Mouse (Mus musculus): ENCODE results near the gene Kif18b.

Kif18b gene

DNA sequence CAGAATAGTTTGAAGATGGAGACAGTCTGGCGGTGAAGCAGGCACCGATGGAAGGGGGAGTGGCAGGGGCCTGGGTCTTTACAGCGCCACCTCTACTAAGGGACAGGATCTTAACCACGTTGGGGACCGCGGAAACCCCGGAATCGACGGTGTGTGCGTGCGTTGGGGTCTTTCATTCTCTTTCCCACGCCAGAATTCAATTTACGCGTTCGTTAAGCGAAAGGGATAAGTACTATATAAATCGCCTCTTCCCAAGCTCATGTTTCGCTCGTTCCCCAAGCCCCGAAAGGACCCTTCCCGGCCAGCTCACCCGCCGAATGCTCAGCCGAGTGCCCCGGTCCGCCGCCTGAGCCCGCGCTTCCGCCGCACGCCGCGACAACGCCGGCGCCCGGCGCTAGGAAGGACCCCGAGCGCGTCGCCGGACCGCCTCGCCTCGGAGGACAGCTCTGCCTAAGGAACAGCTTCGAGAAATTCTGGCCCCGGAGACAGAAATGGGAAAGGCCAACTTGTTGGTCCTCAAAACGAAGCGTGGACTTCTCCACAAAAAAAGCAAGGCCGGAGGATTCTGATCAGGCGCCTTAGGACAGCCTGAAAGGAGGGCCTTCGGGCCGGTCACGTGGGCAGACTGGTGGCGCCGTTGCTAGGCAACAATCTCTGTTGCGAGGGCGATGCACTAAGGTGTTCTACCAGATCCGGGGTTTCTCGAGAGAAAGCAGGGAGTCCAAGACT lies 44.2 kb downstream of the Kif18b start, which contains the start of the genes Eftud2 and Ccdc103:
Eftud2 (minus strand) TSS at position 401 of the 729 bp plus-strand sequence.
Ccdc103 (plus strand) TSS at position 620 of the 729 bp plus-strand sequence.
- DNase-seq, result peak; percentile 93 to 95

GRCm38 (mm10) chr11:102879558-102879957 lies 45.4 kb downstream of the Kif18b start:
- no peak for DNase-seq

DNA sequence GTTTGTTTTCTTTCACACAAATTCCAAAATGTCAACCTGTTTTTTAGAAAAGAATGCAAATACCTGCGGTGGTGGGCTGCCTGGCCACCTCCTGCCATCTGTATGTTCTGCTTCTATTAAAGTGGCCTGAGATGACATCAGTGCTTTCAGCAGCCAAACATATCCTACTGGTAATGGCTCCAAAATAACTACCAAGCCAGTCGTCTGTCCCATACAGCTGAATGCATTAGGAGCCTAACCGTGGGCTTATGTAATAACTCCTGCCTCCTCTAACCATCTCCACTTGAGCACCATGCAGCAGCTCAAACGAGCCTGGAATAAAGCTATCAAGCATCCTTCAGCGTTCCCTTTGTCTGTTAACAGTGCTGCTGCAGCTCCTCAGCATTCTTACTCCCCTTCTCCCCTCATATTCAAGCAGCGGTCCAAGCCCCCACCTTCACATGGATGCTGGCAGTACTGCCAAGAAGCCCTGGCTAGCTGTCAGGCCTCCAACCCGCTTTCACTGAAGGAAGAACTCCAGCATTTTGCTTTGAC lies 50.1 kb downstream of the Kif18b start:
- DNase-seq, result no peak

DNA sequence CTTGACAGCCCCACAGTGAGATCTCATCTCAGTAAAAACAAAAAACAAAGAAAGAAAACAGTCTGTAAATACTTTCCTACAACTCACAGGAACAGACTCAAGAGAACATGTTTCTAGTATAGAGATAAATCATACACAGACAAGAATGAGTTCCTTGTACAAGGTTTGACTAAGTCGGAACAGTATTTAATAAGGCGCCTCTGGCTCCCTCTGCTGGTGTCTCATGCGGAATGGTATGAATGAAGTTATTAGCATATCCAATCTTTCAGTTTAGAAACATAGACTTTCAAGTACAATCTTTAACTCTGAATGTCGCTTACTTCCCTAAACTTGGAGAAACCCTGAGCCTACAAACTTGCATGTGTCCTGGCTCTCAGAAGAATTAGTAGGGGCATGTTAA lies 60.7 kb downstream of the Kif18b start:
- DNase-seq, result peak; percentile 87 to 88

DNA sequence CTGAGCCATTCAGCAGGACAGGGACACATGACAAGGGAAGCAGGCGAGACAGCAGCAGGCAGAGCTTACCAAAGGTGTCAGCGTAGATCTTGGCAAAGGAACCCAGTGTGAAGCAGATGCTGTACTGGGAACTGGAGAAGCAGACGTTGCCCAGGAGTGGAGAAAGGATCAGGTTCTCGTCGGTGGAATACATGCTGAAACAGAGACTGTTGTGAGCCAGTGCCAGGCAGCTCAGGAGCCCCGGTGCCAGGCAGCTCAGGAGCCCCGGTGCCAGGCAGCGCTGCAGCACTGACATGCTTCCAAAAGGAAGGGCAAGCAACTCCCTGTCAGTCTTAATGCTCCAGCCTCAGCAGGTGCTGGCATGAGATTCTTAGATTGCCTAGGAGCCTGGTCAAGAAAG lies 65.0 kb downstream of the Kif18b start:
- DNase-seq, result no peak

- no peak for DNase-seq
These were observed 66.0 kb downstream of the Kif18b start for GRCm38 (mm10) chr11:102858951-102859350.

GRCm38 (mm10) chr11:102855941-102856340 lies 69.0 kb downstream of the Kif18b start:
- no peak for DNase-seq
